15 mouse cellular contexts compared by ENCODE assay signal in genomic region chrX:92323599-92323998, GRCm38 (mm10).
"Had no signal": no experiment of that assay in that cellular context is flagged by ENCODE, and none has a peak within 500 bp of the region (broad histone marks: within the 10 kb centered on the region; RNA-seq: fewer than 3 reads in every experiment).

No protein-coding gene starts in this region.

- H3K27me3 ChIP-seq: liver, embryonic 13.5 days; midbrain, embryonic 12.5 days; stomach, embryonic 15.5 days had no signal

- DNase-seq: kidney, adult 2 months; kidney, postnatal 36 days; layer of hippocampus, postnatal 36 days; liver, embryonic 13.5 days; lung, adult 2 months; lung, postnatal 14 days; lung, postnatal 4 days; right cerebral cortex, postnatal 25 days; spleen, adult 18-20 months; thymus, postnatal 25 days had no signal

- H3K4me3 ChIP-seq: left cerebral cortex, adult 2 months; liver, embryonic 13.5 days; midbrain, embryonic 12.5 days; stomach, embryonic 15.5 days had no signal

- H3K9me3 ChIP-seq: liver, embryonic 13.5 days; midbrain, embryonic 12.5 days; stomach, embryonic 15.5 days had no signal

- ATAC-seq: intestine, postnatal 0 days had no signal

- H3K4me2 ChIP-seq: liver, embryonic 13.5 days; midbrain, embryonic 12.5 days; stomach, embryonic 15.5 days had no signal

- H3K27ac ChIP-seq: kidney, postnatal 0 days; left cerebral cortex, adult 2 months; liver, embryonic 13.5 days; midbrain, embryonic 12.5 days; stomach, embryonic 15.5 days had no signal

- H3K36me3 ChIP-seq: liver, embryonic 13.5 days; midbrain, embryonic 12.5 days; stomach, embryonic 15.5 days had no signal

- H3K4me1 ChIP-seq: liver, embryonic 13.5 days; midbrain, embryonic 12.5 days; stomach, embryonic 15.5 days had no signal

- H3K9ac ChIP-seq: liver, embryonic 13.5 days; midbrain, embryonic 12.5 days; stomach, embryonic 15.5 days had no signal
